Mouse (Mus musculus) heart, embryonic 11.5 days (tissue): ENCODE measurements around the gene Strn3. TPM values are rescaled to one million over a fixed set of nuclear protein-coding genes. Genes with fewer than 3 reads are reported as not detected.

Experiments
- polyA plus RNA-seq: library from polyadenylated mRNA; unstranded; fragments of >200 nt; fragmentation: Nextera tagmentation; extraction: Ambion mirVana; gene quantifications from 2 replicates; pipeline ENCODE4 v1.2.1, GENCODE M21; 2014

Strn3 gene
- polyA plus RNA-seq, 1 experiment from 2014 or later = 46.1 TPM

Other genes with a start within 250 kb of the Strn3 start
- 1.5 and 1.7 TPM in 2 replicates for gene Coch, start 98.6 kb downstream of the Strn3 start, polyA plus RNA-seq
- 38.1 and 39.7 TPM in 2 replicates for gene Ap4s1, start 864 bp downstream of the Strn3 start, polyA plus RNA-seq
- gene Hectd1, start 137.6 kb upstream of the Strn3 start, polyA plus RNA-seq = 38.7 and 42.4 TPM in 2 replicates